Mouse (Mus musculus): ENCODE measurements at regions not wholly inside any gene's neighbourhood (a gene's known extent, or its start where the extent isn't known, plus 50 kb on each side); places are given as distances from the start of the nearest gene placed in this dataset.

GRCm38 (mm10) chr9:61632602-61633001 is 260.4 kb downstream of the Tle3 start:
- no peak for DNase-seq (ENCODE audit: low spot score in 2 of 2)

GRCm38 (mm10) chr9:61631097-61631496 is 258.9 kb downstream of the Tle3 start:
- DNase-seq (ENCODE audit: low spot score in 2 of 2): peak in 1 of 2 experiments; percentile 36

- no peak for DNase-seq (ENCODE audit: low spot score in 2 of 2)
These were observed 255.8 kb downstream of the Tle3 start for GRCm38 (mm10) chr9:61627801-61628574.

GRCm38 (mm10) chr9:61622933-61623332 is 250.8 kb downstream of the Tle3 start:
- no peak for DNase-seq (ENCODE audit: low spot score in 2 of 2)

- DNase-seq (ENCODE audit: low spot score in 2 of 2): no peak
These were observed 249.8 kb downstream of the Tle3 start for GRCm38 (mm10) chr9:61621939-61622338.

GRCm38 (mm10) chr9:61620786-61621185 is 248.6 kb downstream of the Tle3 start:
- DNase-seq (ENCODE audit: low spot score in 2 of 2): peak in 1 of 2 experiments; percentile 39

GRCm38 (mm10) chr9:61620105-61620504 is 247.9 kb downstream of the Tle3 start:
- no peak for DNase-seq (ENCODE audit: low spot score in 2 of 2)

- DNase-seq (ENCODE audit: low spot score in 2 of 2): no peak
These were observed 246.5 kb downstream of the Tle3 start for GRCm38 (mm10) chr9:61618510-61619249.

GRCm38 (mm10) chr9:61617979-61618378 is 245.8 kb downstream of the Tle3 start:
- DNase-seq (ENCODE audit: low spot score in 2 of 2): no peak

- no peak for DNase-seq (ENCODE audit: low spot score in 2 of 2)
These were observed 243.4 kb downstream of the Tle3 start for GRCm38 (mm10) chr9:61615556-61615955.

GRCm38 (mm10) chr9:61607576-61607975 is 235.4 kb downstream of the Tle3 start:
- DNase-seq (ENCODE audit: low spot score in 2 of 2): no peak

- no peak for DNase-seq (ENCODE audit: low spot score in 2 of 2)
These were observed 230.3 kb downstream of the Tle3 start for GRCm38 (mm10) chr9:61602353-61602978.

GRCm38 (mm10) chr9:61601911-61602310 is 229.7 kb downstream of the Tle3 start:
- DNase-seq (ENCODE audit: low spot score in 2 of 2): no peak

- DNase-seq (ENCODE audit: low spot score in 2 of 2): no peak
These were observed 225.1 kb downstream of the Tle3 start for GRCm38 (mm10) chr9:61597287-61597686.

GRCm38 (mm10) chr9:61596410-61597108 is 224.4 kb downstream of the Tle3 start:
- no peak for DNase-seq (ENCODE audit: low spot score in 2 of 2)

- DNase-seq (ENCODE audit: low spot score in 2 of 2): no peak
These were observed 223.2 kb downstream of the Tle3 start for GRCm38 (mm10) chr9:61595170-61595967.

- no peak for DNase-seq (ENCODE audit: low spot score in 2 of 2)
These were observed 221.8 kb downstream of the Tle3 start for GRCm38 (mm10) chr9:61593991-61594390.

- DNase-seq (ENCODE audit: low spot score in 2 of 2): no peak
These were observed 217.6 kb downstream of the Tle3 start for GRCm38 (mm10) chr9:61589727-61590299.

- DNase-seq (ENCODE audit: low spot score in 2 of 2): no peak
These were observed 211.3 kb downstream of the Tle3 start for GRCm38 (mm10) chr9:61583281-61584072.

GRCm38 (mm10) chr9:61581046-61581445 is 208.9 kb downstream of the Tle3 start:
- no peak for DNase-seq (ENCODE audit: low spot score in 2 of 2)
